Mouse (Mus musculus) hindbrain, embryonic 16.5 days (tissue): ENCODE results near the gene Crybg3. TPM values are rescaled to one million over a fixed set of nuclear protein-coding genes. Genes with fewer than 3 reads are reported as not detected.

ENCODE experiments used
- ATAC-seq: fragments of 200-750 bp; cut with Nextera tagmentation; 2 replicates; pipeline ENCODE4 v1.8.0; 2017; ENCODE audit warnings: moderate TSS enrichment, moderate library complexity
- H3K27ac ChIP-seq: fragments of 300-500 bp; sonication (generic); 2 replicates; pipeline ENCODE4 v1.5.1; 2014; ENCODE audit warnings: low read depth, mild to moderate bottlenecking, control low read depth, low read length, moderate library complexity
- H3K27me3 ChIP-seq: fragments of 300-500 bp; sonication (generic); replicated peaks from 2 replicates; pipeline ENCODE4 v1.6.1; 2014; ENCODE audit warnings: low read length; ENCODE audit not compliant: control insufficient read depth, insufficient read depth
- H3K36me3 ChIP-seq: fragments of 300-500 bp; sonication (generic); 2 replicates; pipeline ENCODE4 v1.6.1; 2014; ENCODE audit warnings: mild to moderate bottlenecking, low read length, moderate library complexity, mixed read lengths; ENCODE audit not compliant: control insufficient read depth, insufficient read depth
- H3K4me1 ChIP-seq: fragments of 300-500 bp; sonication (generic); 2 replicates; pipeline ENCODE4 v1.6.1; 2014; ENCODE audit warnings: low read depth, low read length; ENCODE audit not compliant: control insufficient read depth, insufficient read depth
- H3K4me2 ChIP-seq: fragments of 300-500 bp; sonication (generic); 2 replicates; pipeline ENCODE4 v1.6.1; 2014; ENCODE audit warnings: mild to moderate bottlenecking, low read length, control low read depth, moderate library complexity
- H3K4me3 ChIP-seq: fragments of 300-500 bp; sonication (generic); 2 replicates; pipeline ENCODE4 v1.5.1; 2014; ENCODE audit warnings: mild to moderate bottlenecking, low read length, control low read depth, moderate library complexity
- H3K9ac ChIP-seq: fragments of 300-500 bp; sonication (generic); 2 replicates; pipeline ENCODE4 v1.6.1; 2014; ENCODE audit warnings: low read depth, mild to moderate bottlenecking, control low read depth, low read length, moderate library complexity
- H3K9me3 ChIP-seq: fragments of 300-500 bp; sonication (generic); 2 replicates; pipeline ENCODE4 v1.6.1; 2014; ENCODE audit warnings: mild to moderate bottlenecking, low read length, moderate library complexity; ENCODE audit not compliant: control insufficient read depth
- WGBS: fragments of 180-500 bp; shearing (Covaris S2); extraction: QIAGEN DNeasy Blood & Tissue Kit; methylation state at CpG from one replicate; pipeline ENCODE4 v1.1.7; 2014; 5-methylcytosine and 5-hydroxymethylcytosine counted together
- polyA plus RNA-seq: library from polyadenylated mRNA; unstranded; fragments of >200 nt; fragmentation: Nextera tagmentation; extraction: Ambion mirVana; gene quantifications from 2 replicates; pipeline ENCODE4 v1.2.1, GENCODE M21; 2015

Crybg3 gene
- polyA plus RNA-seq, 1 experiment from 2014 or later, result 2.0 TPM

DNA sequence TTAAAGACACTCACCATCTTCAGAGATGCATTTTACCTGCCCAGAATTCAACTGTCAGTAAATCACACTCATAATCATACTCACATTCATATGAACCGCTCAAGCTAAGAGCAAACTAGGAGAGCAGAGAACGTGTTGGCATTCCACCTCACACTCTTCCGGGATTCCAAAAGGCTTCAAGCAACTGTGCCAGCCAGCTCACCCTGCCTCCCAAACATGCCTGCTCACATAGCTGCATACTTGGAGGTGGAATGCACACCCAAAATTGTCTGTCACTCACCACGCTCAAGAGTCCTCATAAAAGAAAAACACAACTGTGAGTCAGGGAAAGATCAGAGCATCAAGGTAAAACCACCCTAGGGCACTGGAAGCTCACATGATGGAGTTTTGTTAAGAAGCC is 34.3 kb downstream of the Crybg3 start:
- H3K4me1 ChIP-seq, result no peaks in the 10 kb centered on the region
- 87% methylated on average over 4 of the region's 4 CpGs for WGBS
- H3K9me3 ChIP-seq, result no peaks in the 10 kb centered on the region
- no peaks in the 10 kb centered on the region for H3K27me3 ChIP-seq
- H3K9ac ChIP-seq, result no peak overlapping the region
- no peak for ATAC-seq
- H3K4me2 ChIP-seq, result no peak overlapping the region
- H3K36me3 ChIP-seq, result no peaks in the 10 kb centered on the region
- no peak overlapping the region for H3K4me3 ChIP-seq
- no peak overlapping the region for H3K27ac ChIP-seq

- ATAC-seq, result no peak
- WGBS, result 65% methylated on average over 2 of the region's 2 CpGs
- H3K4me1 ChIP-seq, result no peaks in the 10 kb centered on the region
Observed at GRCm38 (mm10) chr16:59565631-59566030, 35.1 kb downstream of the Crybg3 start.

GRCm38 (mm10) chr16:59564025-59564424 is 36.8 kb downstream of the Crybg3 start:
- WGBS, result 84% methylated on average over 5 of the region's 5 CpGs
- no peak for ATAC-seq
- Histone ChIP-seq H3K4me3 (no peak overlapping the region), H3K27ac (no peak overlapping the region), H3K27me3 (no peaks in the 10 kb centered on the region), H3K36me3 (no peaks in the 10 kb centered on the region), H3K4me1 (no peaks in the 10 kb centered on the region), H3K4me2 (no peak overlapping the region), H3K9ac (no peak overlapping the region), H3K9me3 (no peaks in the 10 kb centered on the region)

More at GRCm38 (mm10) chr16:59565631-59566030, 35.1 kb downstream of the Crybg3 start:
- Histone ChIP-seq H3K4me2 (no peak overlapping the region), H3K27ac (no peak overlapping the region), H3K4me3 (no peak overlapping the region), H3K9me3 (no peaks in the 10 kb centered on the region), H3K27me3 (no peaks in the 10 kb centered on the region), H3K36me3 (no peaks in the 10 kb centered on the region), H3K9ac (no peak overlapping the region)

- no peak overlapping the region for H3K4me2 ChIP-seq
- H3K4me1 ChIP-seq, result no peaks in the 10 kb centered on the region
- H3K9ac ChIP-seq, result no peak overlapping the region
- no peaks in the 10 kb centered on the region for H3K27me3 ChIP-seq
- no peak overlapping the region for H3K27ac ChIP-seq
- no peaks in the 10 kb centered on the region for H3K9me3 ChIP-seq
- H3K36me3 ChIP-seq, result no peaks in the 10 kb centered on the region
- no peak overlapping the region for H3K4me3 ChIP-seq
- WGBS, result 70% methylated on average over 22 of the region's 22 CpGs
- ATAC-seq, result peak; percentile 30; the same call in 1 of the 2 replicates
Observed at GRCm38 (mm10) chr16:59559300-59560200, 41.2 kb downstream of the Crybg3 start.

GRCm38 (mm10) chr16:59558916-59559299 is 41.9 kb downstream of the Crybg3 start:
- Histone ChIP-seq H3K4me2 (no peak overlapping the region), H3K4me3 (no peak overlapping the region), H3K27me3 (no peaks in the 10 kb centered on the region), H3K9ac (no peak overlapping the region), H3K27ac (no peak overlapping the region), H3K36me3 (no peaks in the 10 kb centered on the region), H3K9me3 (no peaks in the 10 kb centered on the region), H3K4me1 (no peaks in the 10 kb centered on the region)
- WGBS, result 96% methylated on average over 10 of the region's 10 CpGs
- no peak for ATAC-seq

DNA sequence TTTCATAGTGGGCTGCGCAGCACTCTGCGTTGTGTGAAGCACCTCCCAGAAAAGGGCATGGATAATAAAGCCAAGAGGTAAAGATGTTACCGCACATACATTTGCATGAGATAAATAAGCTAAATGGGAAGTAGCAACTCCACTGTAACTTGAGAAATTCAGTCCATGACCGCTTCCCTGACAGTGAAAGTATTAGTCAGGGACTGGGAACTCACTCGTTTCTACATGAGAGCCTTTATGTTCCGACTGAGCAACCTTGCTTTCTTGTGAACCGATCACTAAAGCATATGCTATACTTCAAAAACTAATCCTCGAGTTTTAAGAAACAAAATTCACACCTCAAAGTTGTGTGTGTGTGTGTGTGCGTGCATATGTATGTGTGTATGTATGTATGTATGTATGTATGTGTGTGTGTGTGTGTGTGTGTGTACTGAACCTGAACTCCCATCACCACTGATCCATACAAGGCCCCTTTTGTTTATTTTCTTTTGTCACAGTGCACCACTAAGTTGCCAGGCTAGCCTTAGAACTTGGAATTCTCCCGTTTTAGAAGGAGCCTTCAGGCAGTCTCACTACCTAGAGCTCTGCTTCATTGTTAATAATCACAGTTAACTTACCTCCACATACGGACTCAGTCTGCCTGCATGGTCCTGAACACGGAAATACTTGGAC is 47.2 kb downstream of the Crybg3 start:
- Histone ChIP-seq H3K4me3 (no peak overlapping the region), H3K4me2 (no peak overlapping the region), H3K9me3 (no peaks in the 10 kb centered on the region), H3K36me3 (no peaks in the 10 kb centered on the region), H3K27ac (no peak overlapping the region), H3K4me1 (no peaks in the 10 kb centered on the region), H3K9ac (no peak overlapping the region), H3K27me3 (no peaks in the 10 kb centered on the region)
- WGBS, result 85% methylated on average over 12 of the region's 12 CpGs
- no peak for ATAC-seq

- Histone ChIP-seq H3K4me2 (no peak overlapping the region), H3K4me1 (peaks cover 13% of the 10 kb centered on the region), H3K9me3 (no peaks in the 10 kb centered on the region), H3K27me3 (no peaks in the 10 kb centered on the region), H3K4me3 (no peak overlapping the region), H3K9ac (no peak overlapping the region), H3K36me3 (no peaks in the 10 kb centered on the region), H3K27ac (no peak overlapping the region)
- ATAC-seq, result no peak
- 84% methylated on average over 5 of the region's 5 CpGs for WGBS
Observed at GRCm38 (mm10) chr16:59551507-59551906, 49.3 kb downstream of the Crybg3 start.

GRCm38 (mm10) chr16:59549631-59550030 is 51.1 kb downstream of the Crybg3 start:
- peaks cover 13% of the 10 kb centered on the region for H3K4me1 ChIP-seq
- H3K36me3 ChIP-seq, result no peaks in the 10 kb centered on the region
- no peaks in the 10 kb centered on the region for H3K27me3 ChIP-seq
- peak; percentile 51; the same call in 1 of the 2 replicates for ATAC-seq
- no peak overlapping the region for H3K4me3 ChIP-seq
- no peak overlapping the region for H3K4me2 ChIP-seq
- H3K9ac ChIP-seq, result no peak overlapping the region
- 92% methylated on average over 15 of the region's 15 CpGs for WGBS
- H3K9me3 ChIP-seq, result no peaks in the 10 kb centered on the region
- H3K27ac ChIP-seq, result no peak overlapping the region

DNA sequence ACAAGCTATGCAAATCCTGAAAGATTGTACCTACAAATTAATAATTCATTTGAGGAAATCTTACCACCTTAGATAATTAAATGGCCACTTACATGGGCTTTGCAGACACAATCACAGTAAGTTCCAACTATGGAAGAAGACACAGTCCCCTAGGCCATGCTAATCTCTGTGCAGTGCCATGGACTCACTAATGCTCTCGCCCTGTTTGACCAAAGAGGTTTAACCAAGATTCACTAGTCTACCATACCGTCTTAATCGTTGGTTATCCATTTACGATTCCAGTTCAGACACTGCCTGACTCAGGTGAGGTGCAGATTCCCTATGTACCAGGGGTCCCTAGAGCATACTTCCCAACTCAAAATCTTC is 52.2 kb downstream of the Crybg3 start:
- H3K27ac ChIP-seq, result no peak overlapping the region
- H3K9ac ChIP-seq, result no peak overlapping the region
- no peak overlapping the region for H3K4me3 ChIP-seq
- no peaks in the 10 kb centered on the region for H3K36me3 ChIP-seq
- H3K27me3 ChIP-seq, result no peaks in the 10 kb centered on the region
- H3K9me3 ChIP-seq, result no peaks in the 10 kb centered on the region
- 90% methylated on average over 4 of the region's 4 CpGs for WGBS
- no peak overlapping the region for H3K4me2 ChIP-seq
- ATAC-seq, result peak; percentile 49; the same call in 1 of the 2 replicates
- H3K4me1 ChIP-seq, result peaks cover 13% of the 10 kb centered on the region
